Mouse (Mus musculus) heart, postnatal 0 days (tissue): ENCODE results near the gene Tpst1. TPM values are rescaled to one million over a fixed set of nuclear protein-coding genes. Genes with fewer than 3 reads are reported as not detected.

Experiments
- ATAC-seq: fragments of 200-750 bp; cut with Nextera tagmentation; 2 replicates; pipeline ENCODE4 v1.8.0; 2017; ENCODE audit warnings: low read depth, moderate number of reproducible peaks, moderate library complexity; ENCODE audit not compliant: insufficient read depth
- DNase-seq: peaks from one replicate; pipeline ENCODE4 v3.0.0-alpha.2; 2016; ENCODE audit warnings: low spot score
- H3K27ac ChIP-seq: fragments of 300-500 bp; sonication (generic); 2 replicates; pipeline ENCODE4 v1.5.1; 2014; ENCODE audit warnings: low read depth, mild to moderate bottlenecking
- H3K27me3 ChIP-seq: fragments of 300-500 bp; sonication (generic); 2 replicates; pipeline ENCODE4 v1.6.1; 2014; ENCODE audit warnings: low read length, mixed read lengths; ENCODE audit not compliant: control insufficient read depth, insufficient read depth
- H3K36me3 ChIP-seq: fragments of 300-500 bp; sonication (generic); replicated peaks from 2 replicates; pipeline ENCODE4 v1.6.1; 2014; ENCODE audit warnings: low read length, mixed read lengths; ENCODE audit not compliant: control insufficient read depth, insufficient read depth
- H3K4me1 ChIP-seq: fragments of 300-500 bp; sonication (generic); 2 replicates; pipeline ENCODE4 v1.6.1; 2014; ENCODE audit warnings: antibody characterized with exemption; ENCODE audit not compliant: control insufficient read depth, insufficient read depth
- H3K4me2 ChIP-seq: fragments of 300-500 bp; sonication (generic); 2 replicates; pipeline ENCODE4 v1.6.1; 2014; ENCODE audit warnings: low read depth, mild to moderate bottlenecking, low read length, moderate library complexity
- H3K4me3 ChIP-seq: fragments of 300-500 bp; sonication (generic); 2 replicates; pipeline ENCODE4 v1.5.1; 2014; ENCODE audit warnings: low read depth, low read length
- H3K9ac ChIP-seq: fragments of 300-500 bp; sonication (generic); replicated peaks from 2 replicates; pipeline ENCODE4 v1.6.1; 2014; ENCODE audit warnings: low read depth, low read length, mixed read lengths
- H3K9me3 ChIP-seq: fragments of 300-500 bp; sonication (generic); replicated peaks from 2 replicates; pipeline ENCODE4 v1.6.1; 2016; ENCODE audit warnings: low read length; ENCODE audit not compliant: control insufficient read depth
- CTCF ChIP-seq: IDR thresholded peaks from 2 replicates; pipeline ENCODE4 v1.5.1; 2016; ENCODE audit warnings: antibody characterized with exemption, control low read depth, low read depth
- EP300 ChIP-seq: IDR thresholded peaks from 2 replicates; pipeline ENCODE4 v1.6.1; 2016; ENCODE audit warnings: antibody characterized with exemption, low read depth
- WGBS: fragments of 180-500 bp; shearing (Covaris S2); extraction: QIAGEN DNeasy Blood & Tissue Kit; methylation state at CpG from one replicate; pipeline ENCODE4 v1.1.7; 2014; 5-methylcytosine and 5-hydroxymethylcytosine counted together
- polyA plus RNA-seq: library from polyadenylated mRNA; unstranded; fragments of >200 nt; fragmentation: Nextera tagmentation; extraction: Ambion mirVana; gene quantifications from 2 replicates; pipeline ENCODE4 v1.2.1, GENCODE M21; 2015
- total RNA-seq: library from RNA; depleted of rRNA; stranded (reverse); fragments of >200 nt; gene quantifications from 2 replicates; pipeline ENCODE4 v1.2.3, GENCODE M21; 2014; ENCODE audit warnings: low replicate concordance

Tpst1 gene
- total and polyA plus RNA-seq, 2 experiments from 2014 or later, result 20.7 to 23.7 TPM

DNA sequence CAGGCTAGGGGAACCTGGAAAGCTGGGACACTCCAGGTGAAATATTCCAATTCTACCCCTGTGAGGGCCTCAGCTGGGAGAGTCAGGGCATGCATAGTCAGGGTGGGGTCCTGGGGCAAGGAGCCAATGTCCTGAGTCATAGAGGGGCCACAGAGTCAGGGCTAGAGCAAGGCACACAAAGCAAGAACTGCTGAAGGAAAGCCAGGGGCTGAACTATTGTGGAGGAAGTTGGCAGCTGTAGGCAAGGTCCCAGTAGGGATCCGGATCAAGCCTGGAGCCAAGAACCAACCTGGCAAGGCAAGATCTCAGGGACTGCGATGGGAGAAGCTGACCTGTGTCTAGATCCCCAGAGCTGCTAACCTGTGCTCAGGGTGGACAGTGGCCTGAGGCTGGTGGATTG, 9.4 kb upstream of the Tpst1 start:
- ATAC-seq, result no peak

DNA sequence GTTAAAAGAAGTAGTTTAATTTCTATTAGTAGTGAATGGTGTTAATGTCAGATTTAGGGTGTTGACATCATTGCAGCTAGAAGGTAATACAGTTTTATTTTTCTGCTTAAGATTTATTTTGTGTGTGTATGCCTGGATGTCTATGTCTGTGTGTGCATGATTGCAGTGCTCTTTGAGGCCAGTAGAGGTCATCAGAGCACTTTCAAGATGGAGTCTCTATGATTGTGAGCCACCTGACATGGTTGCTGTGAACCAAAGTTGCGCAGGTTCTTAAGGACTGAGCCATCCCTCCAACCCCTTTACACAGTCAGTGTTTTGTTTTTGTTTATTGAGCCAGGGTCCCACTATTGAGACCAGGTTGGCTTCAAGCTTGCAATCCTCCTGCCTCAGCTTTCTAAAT, 7.5 kb upstream of the Tpst1 start:
- H3K36me3 ChIP-seq, result no peaks in the 10 kb centered on the region
- peaks cover 8% of the 10 kb centered on the region; the same call in 1 of the 2 replicates for H3K27me3 ChIP-seq
- no peak overlapping the region for H3K27ac ChIP-seq
- no peak overlapping the region for H3K9ac ChIP-seq
- no peak for TF ChIP-seq EP300
- TF ChIP-seq CTCF, result peak; percentile 11; the same call in 1 of the 2 replicates
- H3K9me3 ChIP-seq, result 0 out of 2 replicates have a peak, but pooled peaks cover 3% of the 10 kb centered on the region
- ATAC-seq (no peak), DNase-seq (no peak)
- no peak overlapping the region for H3K4me3 ChIP-seq
- H3K4me2 ChIP-seq, result no peak overlapping the region
- no peaks in the 10 kb centered on the region for H3K4me1 ChIP-seq
- 95% methylated on average over 1 of the region's 1 CpGs for WGBS

More for the DNA sequence above, 9.4 kb upstream of the Tpst1 start:
- Histone ChIP-seq H3K36me3 (no peaks in the 10 kb centered on the region), H3K4me2 (no peak overlapping the region), H3K9ac (no peak overlapping the region), H3K27ac (no peak overlapping the region), H3K4me1 (peaks cover 12% of the 10 kb centered on the region), H3K4me3 (no peak overlapping the region), H3K27me3 (0 out of 2 replicates have a peak, but pooled peaks cover 3% of the 10 kb centered on the region), H3K9me3 (0 out of 2 replicates have a peak, but pooled peaks cover 3% of the 10 kb centered on the region)
- whole genome bisulfite sequencing, result 75% methylated on average over 2 of the region's 2 CpGs
- no peak for DNase-seq
- no peak for TF ChIP-seq CTCF
- TF ChIP-seq EP300, result no peak

DNA sequence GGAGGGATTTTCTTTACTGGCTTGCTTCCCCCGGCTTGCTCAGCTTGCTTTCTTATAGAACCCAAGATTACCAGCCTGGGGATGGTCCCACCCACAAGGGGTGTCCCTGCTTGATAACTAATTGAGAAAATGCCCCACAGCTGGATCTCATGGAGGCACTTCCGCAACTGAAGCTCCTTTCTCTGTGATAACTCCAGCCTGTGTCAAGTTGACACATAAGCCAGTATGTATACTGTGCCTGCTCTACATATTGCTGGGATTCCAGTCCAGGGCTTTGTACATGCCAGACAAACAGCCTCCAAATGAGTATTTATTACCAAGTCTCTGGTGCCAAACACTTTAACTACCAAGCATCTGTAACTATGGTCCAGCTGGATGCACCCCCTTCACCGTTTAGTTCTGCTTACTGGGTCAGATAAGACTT, 5.3 kb upstream of the Tpst1 start:
- Histone ChIP-seq H3K27ac (no peak overlapping the region), H3K4me1 (no peaks in the 10 kb centered on the region), H3K9me3 (0 out of 2 replicates have a peak, but pooled peaks cover 3% of the 10 kb centered on the region), H3K36me3 (no peaks in the 10 kb centered on the region), H3K4me2 (no peak overlapping the region), H3K9ac (no peak overlapping the region), H3K4me3 (no peak overlapping the region), H3K27me3 (peaks cover 8% of the 10 kb centered on the region; the same call in 1 of the 2 replicates)
- DNase-seq, result no peak
- ATAC-seq, result no peak
- TF ChIP-seq CTCF, result no peak
- TF ChIP-seq EP300, result no peak
- WGBS, result 45% methylated on average over 3 of the region's 3 CpGs

DNA sequence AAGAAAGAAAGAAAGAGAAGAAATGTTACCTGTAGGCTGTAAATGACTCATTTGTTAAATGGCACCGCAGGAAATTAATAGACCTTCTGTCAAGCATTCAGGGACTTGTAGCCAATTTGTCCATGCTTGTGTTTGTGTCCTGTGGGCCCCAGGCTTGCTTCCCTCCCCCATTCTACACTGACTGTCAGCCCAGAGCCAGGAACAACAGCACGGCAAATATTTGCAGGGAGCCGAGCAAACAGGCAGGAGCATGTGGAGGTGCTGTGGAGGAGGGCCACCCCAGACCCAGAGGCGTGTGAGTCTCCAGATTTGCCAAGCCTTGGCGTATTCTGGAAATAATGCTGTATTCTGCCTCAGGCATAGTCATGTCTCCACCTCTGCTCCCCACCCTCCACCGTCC, 1.4 kb downstream of the Tpst1 start:
- Histone ChIP-seq H3K9me3 (no peaks in the 10 kb centered on the region), H3K4me2 (no peak overlapping the region), H3K27ac (no peak overlapping the region), H3K4me1 (0 out of 2 replicates have a peak, but pooled peaks cover under 1% of the 10 kb centered on the region), H3K36me3 (no peaks in the 10 kb centered on the region), H3K4me3 (no peak overlapping the region), H3K9ac (no peak overlapping the region), H3K27me3 (peaks cover 10% of the 10 kb centered on the region; the same call in 1 of the 2 replicates)
- no peak for DNase-seq
- 77% methylated on average over 6 of the region's 6 CpGs for WGBS
- no peak for TF ChIP-seq EP300
- TF ChIP-seq CTCF, result no peak
- ATAC-seq, result no peak

DNA sequence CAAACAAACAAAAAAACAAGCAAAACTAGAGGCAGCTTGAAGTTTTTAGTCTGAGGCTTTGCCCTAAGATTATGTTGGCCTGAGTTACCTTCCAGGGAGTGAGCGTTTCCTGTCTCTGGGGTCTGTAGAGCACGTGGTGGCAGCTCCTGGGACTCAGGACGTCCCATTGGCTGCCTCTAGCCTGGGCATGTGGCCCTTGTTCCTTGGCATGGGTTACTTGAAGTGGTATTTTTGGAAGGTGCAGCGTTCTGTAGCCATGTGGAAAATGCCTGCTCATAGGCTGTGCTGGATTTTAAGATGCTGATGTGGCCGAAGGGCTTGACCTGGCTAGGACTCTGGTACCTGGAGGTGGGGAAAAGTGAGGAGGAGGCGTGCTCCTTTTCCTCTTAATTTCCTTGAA, 3.3 kb downstream of the Tpst1 start:
- Histone ChIP-seq H3K4me1 (peaks cover 6% of the 10 kb centered on the region; the same call in 1 of the 2 replicates), H3K4me2 (no peak overlapping the region), H3K27me3 (peaks cover 7% of the 10 kb centered on the region; the same call in 1 of the 2 replicates), H3K36me3 (no peaks in the 10 kb centered on the region), H3K27ac (no peak overlapping the region), H3K9ac (no peak overlapping the region), H3K4me3 (no peak overlapping the region), H3K9me3 (no peaks in the 10 kb centered on the region)
- DNase-seq, result no peak
- WGBS, result 32% methylated on average over 6 of the region's 6 CpGs
- no peak for TF ChIP-seq EP300
- no peak for TF ChIP-seq CTCF
- ATAC-seq, result no peak
